Mouse (Mus musculus) embryo, embryonic 11 days (tissue): ENCODE measurements around the gene Notch4.
"Not testable (repeated sequence)": the region's sequence is repeated elsewhere in the genome, so short reads cannot be mapped to it uniquely, and the experiment has no call there.

Experiments
- DNase-seq: peaks from one replicate; pipeline ENCODE4 v3.0.0-alpha.2; 2015

The Notch4 gene

DNA sequence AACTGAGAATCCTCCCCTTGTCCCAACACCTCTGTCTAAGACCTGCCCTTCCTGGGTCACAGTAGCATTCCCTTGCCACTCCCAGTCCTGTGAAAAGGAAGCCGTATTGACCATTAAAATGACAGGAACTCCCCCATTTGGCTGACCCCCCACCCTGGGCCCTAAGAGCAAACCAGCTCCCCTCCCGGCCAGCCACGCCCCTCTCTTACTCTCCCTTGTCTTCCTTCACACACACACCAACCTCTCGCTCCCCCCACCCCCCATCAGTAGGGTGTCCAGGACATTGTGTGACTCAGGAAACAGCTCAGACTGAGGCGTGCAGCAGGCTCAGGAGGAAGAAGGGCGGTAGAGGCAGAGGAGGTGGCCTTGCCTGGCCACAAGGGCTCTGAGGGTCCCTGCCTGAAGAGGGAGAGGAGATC is at the start of gene Notch4:
Gene Notch4 (plus strand): TSS at position 266 of the 419 bp plus-strand sequence.
- DNase-seq: peak; percentile 30

DNA sequence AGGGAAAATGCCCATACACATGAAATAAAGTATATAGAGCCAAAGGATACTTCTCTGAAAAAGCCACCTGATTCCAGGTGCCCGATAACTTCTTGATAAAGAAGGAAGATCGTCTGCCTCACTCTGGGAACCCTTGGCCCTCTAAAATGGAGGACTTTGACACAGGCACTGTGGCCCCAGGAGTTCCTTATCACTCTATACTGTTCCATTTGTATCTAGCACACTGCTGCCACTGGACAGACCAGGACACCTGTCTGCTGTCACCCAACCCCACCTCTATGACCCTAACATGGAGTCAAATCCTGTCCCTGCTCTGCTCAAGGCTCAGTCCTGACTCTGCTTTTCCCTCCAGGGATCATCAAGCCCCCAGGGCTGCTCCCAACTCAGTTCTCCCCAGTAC is 47.6 kb upstream of the Notch4 start:
- no peak for DNase-seq

DNA sequence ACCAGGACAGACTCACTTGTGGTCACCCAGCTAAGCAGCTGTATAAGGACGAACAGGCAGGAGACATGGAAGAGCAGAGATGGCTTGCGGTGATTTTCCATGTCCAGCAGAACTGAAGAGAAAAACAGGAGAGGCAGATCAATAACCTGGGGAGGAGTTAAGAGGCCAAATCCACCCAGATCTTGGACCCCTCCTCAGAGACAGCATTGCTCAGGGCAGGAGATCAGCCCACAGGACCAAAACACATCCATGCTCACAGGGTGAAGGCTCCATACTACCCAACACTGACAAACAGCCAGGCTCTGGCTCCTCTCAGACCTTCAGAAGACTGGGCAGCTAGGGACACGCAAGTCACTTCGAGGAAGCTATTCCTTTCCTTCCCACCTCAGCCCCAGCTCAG is 46.8 kb upstream of the Notch4 start, which contains the start of gene Btnl6:
Gene Btnl6 (minus strand): TSS at position 101 of the 400 bp plus-strand sequence.
- DNase-seq: no peak

DNA sequence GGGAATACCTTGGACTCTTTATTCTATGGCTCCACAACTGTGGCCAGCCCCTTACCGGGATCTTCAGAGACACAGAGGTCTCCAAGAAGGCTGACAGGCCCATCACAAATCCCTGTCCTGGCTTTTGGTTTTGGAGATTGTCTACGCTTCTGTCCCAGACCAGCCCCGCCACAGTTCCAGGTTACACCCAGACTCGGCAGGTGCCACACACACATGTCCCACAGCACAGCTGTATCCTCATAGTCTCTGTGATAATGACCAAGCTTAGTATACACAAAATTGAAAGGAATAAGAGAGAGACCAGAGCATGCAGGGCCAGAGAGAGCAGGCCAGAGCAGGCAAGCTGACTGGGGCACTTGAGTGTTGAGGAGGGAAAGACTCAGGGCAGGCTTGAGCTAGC is 46.3 kb upstream of the Notch4 start:
- DNase-seq: no peak

DNA sequence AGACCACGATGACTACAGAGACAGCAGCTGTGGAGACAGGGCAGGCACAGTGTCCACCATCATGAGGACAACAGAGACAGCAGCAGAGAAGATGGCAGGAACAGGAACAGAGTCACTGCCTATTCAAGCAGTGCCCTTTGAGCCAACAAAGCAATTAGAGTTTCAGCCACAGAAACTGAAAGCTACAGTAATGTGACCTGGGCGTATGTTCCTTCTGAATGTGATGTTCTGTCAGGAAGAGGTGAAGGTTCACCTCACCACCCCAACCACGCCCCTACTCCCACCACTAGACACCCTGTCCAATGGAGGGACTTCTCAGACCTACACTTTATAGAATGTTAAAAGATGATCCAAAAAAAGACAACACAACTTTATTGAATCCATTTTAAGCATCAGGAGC is 45.5 kb upstream of the Notch4 start:
- not testable (repeated sequence) for DNase-seq

DNA sequence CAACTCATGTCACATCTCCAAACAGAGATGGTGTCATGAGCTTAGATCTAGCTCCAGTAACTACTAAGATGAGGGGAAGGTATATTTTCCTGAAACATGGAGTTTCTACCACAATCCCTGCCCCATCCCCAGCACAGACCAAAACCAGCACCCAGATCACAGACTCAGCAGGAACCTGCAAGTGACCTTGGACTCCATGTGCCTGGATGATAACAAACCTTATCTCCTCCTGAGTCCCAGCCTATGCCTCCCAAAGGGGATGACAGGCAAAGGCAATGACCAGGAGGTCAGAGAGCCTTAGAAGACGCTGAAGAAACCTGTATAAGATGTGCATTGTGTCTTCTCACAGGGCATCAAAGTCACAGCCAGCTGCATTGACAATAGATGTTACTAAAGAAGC is 45.1 kb upstream of the Notch4 start:
- no peak for DNase-seq

DNA sequence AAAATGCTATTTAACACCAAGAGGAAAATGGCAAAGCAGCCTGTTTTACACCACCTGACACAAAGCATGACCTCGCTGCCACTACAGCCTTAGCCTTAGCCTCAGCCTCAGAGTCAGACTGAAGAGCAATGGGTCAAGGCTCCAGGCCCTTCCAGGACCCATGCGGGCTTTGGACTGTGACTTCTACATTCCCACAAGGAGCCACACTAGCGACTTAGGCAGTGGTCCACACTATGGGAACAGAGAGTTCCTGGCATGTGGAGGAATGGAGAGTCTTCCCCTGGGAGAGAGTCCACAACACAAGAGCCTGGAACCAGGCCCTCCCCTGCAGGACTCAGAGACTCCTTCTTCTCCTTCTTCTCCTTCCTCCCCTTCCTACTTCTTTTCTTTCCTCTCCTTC is 31.4 kb upstream of the Notch4 start:
- no peak for DNase-seq

DNA sequence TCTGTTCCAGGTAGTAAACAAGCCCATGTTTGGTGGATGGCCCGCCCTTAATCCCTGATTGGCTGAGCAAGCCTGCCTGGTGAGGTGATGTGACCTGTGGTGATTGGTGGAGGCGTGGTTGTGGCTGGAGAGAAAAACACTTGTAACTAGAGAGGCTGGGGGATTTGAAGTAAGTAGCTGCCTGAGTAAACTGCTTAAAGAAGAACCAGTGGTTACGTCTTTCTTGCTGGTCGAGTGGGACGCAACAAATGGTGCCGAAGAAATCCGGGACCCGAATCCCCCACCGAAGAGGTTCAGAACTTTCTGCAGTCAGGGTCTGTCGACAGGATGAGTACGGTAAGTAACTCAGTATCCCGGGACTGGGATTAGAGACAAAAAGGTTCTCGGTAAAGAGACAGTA is 20.5 kb upstream of the Notch4 start:
- not testable (repeated sequence) for DNase-seq

DNA sequence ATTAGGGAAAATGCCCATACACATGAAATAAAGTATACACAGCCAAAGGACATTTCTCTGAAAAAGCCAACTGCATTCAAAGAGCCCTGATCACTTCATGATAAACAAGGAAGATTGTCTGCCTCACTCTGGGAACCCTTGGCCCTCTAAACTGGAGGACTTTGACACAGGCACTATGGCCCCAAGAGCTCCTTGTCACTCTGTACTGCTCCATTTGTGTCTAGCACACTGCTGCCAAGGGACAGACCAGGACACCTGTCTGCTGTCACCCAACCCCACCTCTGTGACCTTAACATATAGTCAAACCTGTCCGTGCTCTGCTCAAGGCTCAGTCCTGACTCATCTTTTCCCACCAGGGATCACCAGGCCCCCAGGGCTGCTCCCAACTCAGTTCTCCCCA is 17.3 kb upstream of the Notch4 start:
- no peak for DNase-seq

DNA sequence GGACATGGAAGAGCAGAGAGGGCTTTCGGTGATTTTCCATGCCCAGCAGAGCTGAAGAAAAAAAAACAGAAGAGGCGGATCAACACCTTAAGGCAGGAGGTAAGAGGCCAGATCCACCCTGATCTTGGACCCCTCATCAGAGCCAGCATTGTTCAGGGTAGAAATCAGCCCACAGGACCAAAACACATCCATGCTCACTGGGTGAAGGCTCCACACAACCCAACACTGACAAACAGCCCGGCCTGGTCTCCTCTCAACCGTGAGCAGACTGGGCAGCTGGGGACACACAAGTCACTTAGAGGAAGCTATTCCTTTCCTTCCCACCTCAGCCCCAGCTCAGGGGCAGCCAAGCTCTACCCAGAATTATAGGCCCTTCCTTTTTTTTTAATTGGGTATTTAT is 16.5 kb upstream of the Notch4 start:
- DNase-seq: no peak

DNA sequence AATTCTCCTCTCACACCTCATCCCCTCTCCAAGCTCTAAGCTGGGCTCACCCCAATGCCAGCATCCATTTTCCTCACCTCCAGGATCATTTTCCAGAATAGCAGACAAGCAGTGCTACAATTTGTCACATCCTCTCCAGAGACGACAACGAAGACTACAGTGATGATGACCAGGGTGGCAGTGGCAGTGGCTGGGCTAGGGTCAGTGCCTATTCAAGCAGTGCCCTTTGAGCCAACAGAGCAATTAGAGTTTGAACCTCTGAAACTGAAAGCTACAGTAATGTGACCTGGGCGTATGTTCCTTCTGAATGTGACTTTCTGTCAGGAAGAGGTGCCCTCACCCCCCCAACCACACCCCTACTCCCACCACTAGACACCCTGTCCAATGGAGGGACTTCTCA is 14.9 kb upstream of the Notch4 start:
- no peak for DNase-seq

DNA sequence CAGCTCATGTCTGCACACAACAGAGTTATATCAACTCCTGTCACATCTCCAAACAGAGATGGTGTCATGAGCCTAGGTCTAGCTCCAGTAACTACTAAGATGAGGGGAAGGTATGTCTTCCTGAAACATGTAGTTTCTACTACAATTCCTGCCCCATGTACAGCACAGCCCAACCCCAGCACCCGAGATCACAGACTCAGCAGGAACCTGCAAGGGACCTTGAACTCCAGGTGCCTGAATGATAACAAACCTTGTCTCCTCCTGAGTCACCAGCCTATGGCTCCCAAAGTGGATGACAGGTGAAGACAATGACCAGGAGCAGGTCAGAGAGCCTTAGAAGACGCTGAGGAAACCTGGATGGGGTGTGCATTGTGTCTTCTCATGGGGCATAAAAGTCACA is 14.2 kb upstream of the Notch4 start:
- DNase-seq: no peak

DNA sequence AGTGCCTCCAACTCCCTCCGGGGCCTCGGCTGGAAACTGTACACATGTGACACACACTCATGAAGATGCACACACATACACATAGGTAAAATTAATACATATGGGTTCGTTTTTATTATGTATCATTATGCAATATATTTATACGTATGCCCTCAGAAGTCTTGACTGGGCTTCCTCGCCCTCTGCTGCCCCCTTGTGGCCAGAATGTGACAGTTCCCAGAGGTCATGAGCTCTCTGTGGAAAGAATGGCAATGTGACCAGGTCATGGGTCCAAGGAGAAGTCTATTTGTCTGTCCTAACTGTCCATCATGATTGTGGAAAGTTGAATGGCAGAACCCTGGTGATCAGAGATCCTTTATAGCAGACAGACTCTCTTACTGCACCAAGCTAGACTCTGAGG is 8.6 kb upstream of the Notch4 start:
- peak; percentile 73 for DNase-seq

DNA sequence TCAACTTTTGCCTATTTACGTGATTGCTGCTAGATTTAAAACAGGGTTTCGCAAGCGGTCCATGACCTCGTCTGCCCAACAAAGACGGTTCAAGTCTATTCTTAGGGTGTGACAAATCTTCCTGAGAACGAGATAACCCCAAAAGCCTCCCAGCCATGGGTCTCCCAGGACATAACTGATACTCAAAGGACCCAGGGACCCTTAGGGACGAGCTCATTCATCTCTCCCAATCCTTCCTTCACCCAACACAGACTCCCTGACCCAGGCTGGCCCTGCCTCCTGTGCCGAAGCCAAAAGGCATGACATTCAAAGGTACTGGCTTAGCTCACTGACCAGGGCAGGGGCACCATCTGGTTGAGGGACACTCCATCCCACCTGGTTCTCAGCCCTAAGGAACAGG is 7.7 kb upstream of the Notch4 start:
- no peak for DNase-seq

DNA sequence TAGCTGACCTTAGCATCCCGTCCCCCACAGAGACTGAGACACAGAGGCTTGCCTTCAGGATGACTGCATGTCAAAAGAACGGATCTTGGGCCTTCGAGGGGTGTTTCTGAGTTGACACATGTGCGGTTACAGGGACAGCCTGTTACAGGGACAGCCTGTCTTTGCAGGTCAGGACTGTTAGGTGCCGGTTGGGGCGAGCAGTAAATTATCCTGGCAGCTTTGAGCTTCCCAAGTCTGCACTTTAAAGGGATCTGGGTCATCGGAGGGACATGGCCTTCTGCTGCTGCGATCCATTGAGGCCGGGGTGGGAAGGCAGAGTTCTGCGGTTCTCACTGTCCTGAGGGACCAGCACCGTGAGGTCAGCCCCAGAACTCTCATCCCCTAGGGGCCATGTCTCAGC is 6.7 kb upstream of the Notch4 start:
- DNase-seq: no peak

DNA sequence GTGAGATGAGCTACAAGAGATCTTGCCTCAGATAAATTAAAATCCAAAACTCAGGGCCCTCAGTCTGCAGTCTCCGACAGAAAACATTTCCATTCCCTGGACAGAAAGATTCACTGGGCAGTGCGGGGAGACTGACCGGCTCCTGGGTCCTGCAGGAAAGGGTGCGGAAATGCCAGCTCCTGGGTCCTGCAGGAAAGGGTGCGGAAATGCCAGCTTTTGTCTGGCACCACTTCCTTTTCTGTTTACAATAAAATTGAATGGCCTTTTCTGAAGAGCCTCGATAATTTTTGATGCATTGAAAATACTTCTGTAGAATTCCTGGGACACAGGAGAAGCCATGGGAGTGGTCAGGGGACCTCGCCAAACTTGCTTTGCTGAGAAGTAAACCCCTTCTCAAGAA is 5.0 kb upstream of the Notch4 start:
- no peak for DNase-seq

DNA sequence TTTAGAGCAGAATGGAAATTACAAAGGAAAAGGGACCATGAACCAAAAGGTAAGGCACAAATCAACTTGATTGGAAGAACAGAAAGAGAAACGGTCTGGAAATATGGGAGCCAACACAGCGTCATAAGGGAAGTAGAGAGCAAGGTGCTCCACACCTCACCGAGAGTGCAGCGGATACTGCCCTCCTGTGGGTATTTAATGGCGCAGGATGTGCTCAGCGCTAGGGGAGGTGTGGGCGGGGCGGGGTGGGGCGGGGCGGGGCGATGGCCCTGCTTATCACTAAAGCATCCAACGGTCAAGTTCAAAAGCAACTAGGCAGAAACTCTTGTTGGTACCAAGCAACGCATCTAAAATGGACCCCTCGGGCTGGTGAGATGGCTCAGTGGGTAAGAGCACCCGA is 4.2 kb upstream of the Notch4 start:
- DNase-seq: no peak

DNA sequence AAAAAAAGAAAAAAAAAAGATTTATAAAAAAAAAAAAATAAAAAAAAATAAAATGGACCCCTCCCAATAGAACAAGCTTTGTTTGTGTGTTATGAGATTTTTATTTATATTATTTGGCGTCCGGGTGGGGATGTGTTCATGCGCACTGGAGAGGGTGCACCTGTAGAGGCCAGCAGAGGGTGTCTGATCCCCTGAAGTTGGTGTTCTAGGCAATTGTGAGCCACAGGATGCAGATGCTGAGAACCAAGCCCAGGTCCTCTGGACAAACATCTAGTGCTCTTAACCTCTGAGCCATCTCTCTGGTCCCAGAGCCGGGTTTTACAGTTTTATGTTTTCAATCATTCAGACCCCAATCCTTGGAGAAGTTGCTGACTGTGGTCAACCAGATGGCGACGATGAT is 3.6 kb upstream of the Notch4 start:
- no peak for DNase-seq

DNA sequence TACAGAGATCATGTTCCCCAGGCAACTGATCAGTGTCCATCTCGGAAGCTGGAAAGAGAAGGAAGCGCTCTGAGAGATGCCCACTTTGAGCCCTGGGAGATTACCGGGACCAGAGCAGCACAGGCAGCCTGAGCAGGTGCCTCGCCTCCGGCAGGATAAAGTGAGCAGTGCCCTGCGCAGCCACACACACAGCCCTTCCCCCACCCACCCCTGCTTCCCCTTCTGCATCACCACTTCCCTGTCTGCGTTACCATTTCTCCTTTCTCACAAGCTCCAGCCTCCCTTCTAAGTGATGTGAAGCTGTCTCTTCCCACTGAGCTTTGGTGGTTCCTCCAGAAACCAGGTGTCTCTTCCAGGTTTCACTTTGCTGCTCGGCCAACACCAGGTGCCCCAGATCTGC is 2.9 kb upstream of the Notch4 start:
- peak; percentile 18 for DNase-seq

DNA sequence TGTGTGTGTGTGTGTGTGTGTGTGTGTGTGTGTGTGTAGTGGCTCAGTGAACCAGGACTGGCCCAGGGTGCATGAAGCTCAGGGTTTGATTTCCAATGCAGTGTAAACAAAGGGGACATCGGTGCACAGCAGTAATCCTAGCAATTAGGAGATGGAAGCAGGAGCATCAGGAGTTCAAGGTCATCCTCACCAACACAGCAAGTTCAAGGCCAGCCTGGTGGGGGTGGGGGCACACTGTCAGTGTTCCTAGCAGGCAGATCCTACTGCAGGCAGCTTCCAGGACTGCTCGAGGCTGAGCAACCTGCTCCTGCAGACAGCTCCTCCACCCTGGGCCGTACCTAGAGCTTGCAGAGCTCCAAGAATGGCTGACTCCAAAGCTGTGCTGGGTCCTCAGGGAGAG is 1.5 kb upstream of the Notch4 start:
- no peak for DNase-seq

DNA sequence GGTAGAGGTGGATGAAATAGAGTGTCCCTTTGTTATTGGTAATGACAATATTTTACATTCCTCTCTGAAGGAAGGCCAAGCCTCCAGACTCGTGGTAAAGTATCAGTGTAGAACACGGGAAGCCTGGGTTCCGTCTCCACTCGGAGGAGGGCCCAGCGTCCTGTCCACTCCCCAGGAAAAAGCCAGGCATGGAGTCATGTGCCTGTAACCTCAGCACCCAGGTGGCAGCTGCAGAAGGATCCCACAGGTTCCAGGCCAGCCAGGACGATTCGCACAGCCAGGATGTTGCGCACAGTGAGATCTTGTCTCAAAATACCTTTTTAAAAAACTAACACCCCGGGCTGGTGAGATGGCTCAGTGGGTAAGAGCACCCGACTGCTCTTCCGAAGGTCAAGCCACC is 714 bp upstream of the Notch4 start:
- no peak for DNase-seq

DNA sequence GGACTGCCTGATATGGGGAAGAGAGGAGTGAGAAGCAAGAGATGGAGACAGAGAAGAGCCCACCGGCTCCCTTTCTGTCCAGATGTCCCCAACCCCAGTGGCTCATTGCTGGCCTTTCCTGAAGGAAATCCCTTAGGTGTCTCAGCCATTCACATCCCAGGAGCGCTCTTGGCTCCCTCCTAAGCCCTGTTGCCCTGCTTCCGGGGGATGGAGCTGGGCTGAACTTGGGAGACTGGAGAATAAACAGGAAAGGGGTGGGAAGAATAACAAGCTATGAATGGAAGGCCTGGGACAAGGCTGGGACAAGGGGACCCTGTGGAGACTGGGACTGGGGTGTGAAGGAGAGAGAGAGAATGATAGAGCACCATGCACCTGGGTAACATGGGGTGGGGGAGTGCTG is 728 bp downstream of the Notch4 start:
- no peak for DNase-seq

DNA sequence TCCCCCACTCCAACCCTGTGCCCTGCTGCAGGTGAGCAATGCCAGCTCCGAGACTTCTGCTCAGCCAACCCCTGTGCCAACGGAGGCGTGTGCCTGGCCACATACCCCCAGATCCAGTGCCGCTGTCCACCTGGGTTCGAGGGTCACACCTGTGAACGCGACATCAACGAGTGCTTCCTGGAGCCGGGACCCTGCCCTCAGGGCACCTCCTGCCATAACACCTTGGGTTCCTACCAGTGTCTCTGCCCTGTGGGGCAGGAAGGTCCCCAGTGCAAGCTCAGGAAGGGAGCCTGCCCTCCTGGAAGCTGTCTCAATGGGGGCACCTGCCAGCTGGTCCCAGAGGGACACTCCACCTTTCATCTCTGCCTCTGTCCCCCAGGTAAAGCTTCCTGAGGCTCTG is 3.2 kb downstream of the Notch4 start:
- no peak for DNase-seq

DNA sequence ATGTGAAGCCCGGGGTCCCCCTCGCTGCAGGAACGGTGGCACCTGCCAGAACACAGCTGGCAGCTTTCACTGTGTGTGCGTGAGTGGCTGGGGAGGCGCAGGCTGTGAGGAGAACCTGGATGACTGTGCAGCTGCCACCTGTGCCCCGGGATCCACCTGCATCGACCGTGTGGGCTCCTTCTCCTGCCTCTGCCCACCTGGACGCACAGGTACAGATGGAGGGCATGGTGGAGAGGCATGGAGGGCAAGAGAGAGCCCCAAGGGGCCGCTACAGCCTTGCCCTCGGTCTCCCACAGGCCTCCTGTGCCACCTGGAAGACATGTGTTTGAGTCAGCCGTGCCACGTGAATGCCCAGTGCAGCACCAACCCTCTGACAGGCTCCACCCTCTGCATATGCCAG is 4.4 kb downstream of the Notch4 start:
- no peak for DNase-seq

DNA sequence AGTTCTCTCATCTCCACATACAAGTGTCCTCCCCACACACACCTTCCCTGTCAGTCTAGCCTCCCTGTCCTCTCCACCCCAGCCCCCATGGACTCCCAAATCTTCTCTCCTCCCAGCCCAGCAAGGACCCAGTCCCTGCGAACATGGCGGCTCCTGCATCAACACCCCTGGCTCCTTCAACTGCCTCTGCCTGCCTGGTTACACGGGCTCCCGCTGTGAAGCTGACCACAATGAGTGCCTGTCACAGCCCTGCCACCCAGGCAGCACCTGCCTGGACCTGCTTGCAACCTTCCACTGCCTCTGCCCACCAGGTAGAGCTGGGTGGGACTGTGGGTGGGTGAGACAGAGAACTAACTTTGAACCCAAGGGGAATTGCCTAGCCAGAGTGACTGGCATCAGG is 5.9 kb downstream of the Notch4 start:
- DNase-seq: no peak

DNA sequence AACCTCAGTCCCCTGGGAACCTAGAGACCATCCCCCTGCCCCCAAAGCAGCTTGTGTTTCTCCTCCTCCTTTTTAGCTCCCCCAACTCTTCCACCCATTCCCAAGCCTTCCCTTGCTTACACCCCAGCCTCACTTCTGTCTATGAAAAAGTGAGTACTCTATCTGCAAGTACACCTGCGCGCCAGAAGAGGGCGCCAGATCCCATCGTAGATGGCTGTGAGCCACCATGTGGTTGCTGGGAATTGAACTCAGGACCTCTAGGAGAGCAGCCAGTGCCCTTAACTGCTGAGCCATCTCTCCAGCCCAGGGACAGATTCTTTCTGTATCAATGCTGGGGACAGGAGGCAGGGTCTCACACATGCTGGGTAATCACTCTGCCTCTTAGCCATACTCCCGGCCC is 7.8 kb downstream of the Notch4 start:
- DNase-seq: no peak
